Mouse (Mus musculus): ENCODE data around the gene Klf9. TPM values are rescaled to one million over a fixed set of nuclear protein-coding genes. Genes with fewer than 3 reads are reported as not detected.

The Klf9 gene
- polyA plus RNA-seq (2015; fragmentation: Illumina TruSeq; extraction: RNeasy Lipid Tissue Mini Kit (QIAGEN cat#74804); ENCODE audit: insufficient read depth, low replicate concordance) = 20.7 TPM

GRCm38 (mm10) chr19:23140689-23141317, at the start of gene Klf9:
TSS of gene Klf9 (plus strand) at chr19:23141226.

Other genes with a start within 250 kb of the Klf9 start
- 67.0 TPM for gene Smc5, start 132.7 kb downstream of the Klf9 start, polyA plus RNA-seq (2015; fragmentation: Illumina TruSeq; extraction: RNeasy Lipid Tissue Mini Kit (QIAGEN cat#74804); ENCODE audit: insufficient read depth, low replicate concordance)

Measured in spleen, adult 10 weeks (tissue).